Mouse (Mus musculus) myocyte (in vitro differentiated cells): ENCODE data around the gene Zfp37.

ENCODE experiments used
- CEBPB ChIP-seq: IDR thresholded peaks from 2 replicates; pipeline ENCODE4 v1.6.1; 2011; ENCODE audit warnings: mild to moderate bottlenecking, moderate library complexity; ENCODE audit not compliant: poor library complexity, insufficient read depth, severe bottlenecking
- E2F4 ChIP-seq: IDR thresholded peaks from one replicate; pipeline ENCODE4 v1.6.1; 2011; ENCODE audit warnings: mild to moderate bottlenecking, control low read depth, moderate library complexity; ENCODE audit not compliant: insufficient read depth
- MAX ChIP-seq: IDR thresholded peaks from one replicate; pipeline ENCODE4 v1.6.1; 2011; ENCODE audit warnings: low read depth, mild to moderate bottlenecking, control low read depth
- MYOD1 ChIP-seq, 3 experiments: IDR thresholded peaks; one replicate each; pipeline ENCODE4 v1.6.1; 2011; ENCODE audit warnings: control low read depth in 2 of 3, low read depth in 2 of 3, mild to moderate bottlenecking in 2 of 3, moderate library complexity in 1 of 3; ENCODE audit not compliant: insufficient read length in 2 of 3, control insufficient read depth in 1 of 3
- MYOG ChIP-seq, 3 experiments: IDR thresholded peaks; one replicate each; pipeline ENCODE4 v1.6.1; 2011; ENCODE audit warnings: control low read depth in 2 of 3, low read depth in 2 of 3, mild to moderate bottlenecking in 2 of 3; ENCODE audit not compliant: insufficient read length in 2 of 3, control insufficient read depth in 1 of 3, insufficient read depth in 1 of 3
- POLR2A ChIP-seq: IDR thresholded peaks from one replicate; pipeline ENCODE4 v1.6.1; 2011; ENCODE audit warnings: low read depth, mild to moderate bottlenecking, control low read depth, moderate library complexity; ENCODE audit not compliant: insufficient read length
- POLR2AphosphoS2 ChIP-seq: IDR thresholded peaks from one replicate; pipeline ENCODE4 v1.6.1; 2011; ENCODE audit warnings: low read depth, control low read depth; ENCODE audit not compliant: insufficient read length
- REST ChIP-seq: IDR thresholded peaks from one replicate; pipeline ENCODE4 v1.6.1; 2011; ENCODE audit warnings: mild to moderate bottlenecking, control low read depth, moderate library complexity; ENCODE audit not compliant: insufficient read depth, insufficient read length
- SRF ChIP-seq: IDR thresholded peaks from one replicate; pipeline ENCODE4 v1.6.1; 2011; ENCODE audit warnings: low read depth; ENCODE audit not compliant: control insufficient read depth, insufficient read length
- TCF12 ChIP-seq: IDR thresholded peaks from one replicate; pipeline ENCODE4 v1.6.1; 2011; ENCODE audit warnings: mild to moderate bottlenecking, control low read depth; ENCODE audit not compliant: poor library complexity, insufficient read depth, severe bottlenecking
- TCF3 ChIP-seq: IDR thresholded peaks from one replicate; pipeline ENCODE4 v1.6.1; 2011; ENCODE audit warnings: low read depth, control low read depth; ENCODE audit not compliant: insufficient read length
- USF1 ChIP-seq: IDR thresholded peaks from one replicate; pipeline ENCODE4 v1.6.1; 2011; ENCODE audit warnings: low read depth, mild to moderate bottlenecking, control low read depth, moderate library complexity

DNA sequence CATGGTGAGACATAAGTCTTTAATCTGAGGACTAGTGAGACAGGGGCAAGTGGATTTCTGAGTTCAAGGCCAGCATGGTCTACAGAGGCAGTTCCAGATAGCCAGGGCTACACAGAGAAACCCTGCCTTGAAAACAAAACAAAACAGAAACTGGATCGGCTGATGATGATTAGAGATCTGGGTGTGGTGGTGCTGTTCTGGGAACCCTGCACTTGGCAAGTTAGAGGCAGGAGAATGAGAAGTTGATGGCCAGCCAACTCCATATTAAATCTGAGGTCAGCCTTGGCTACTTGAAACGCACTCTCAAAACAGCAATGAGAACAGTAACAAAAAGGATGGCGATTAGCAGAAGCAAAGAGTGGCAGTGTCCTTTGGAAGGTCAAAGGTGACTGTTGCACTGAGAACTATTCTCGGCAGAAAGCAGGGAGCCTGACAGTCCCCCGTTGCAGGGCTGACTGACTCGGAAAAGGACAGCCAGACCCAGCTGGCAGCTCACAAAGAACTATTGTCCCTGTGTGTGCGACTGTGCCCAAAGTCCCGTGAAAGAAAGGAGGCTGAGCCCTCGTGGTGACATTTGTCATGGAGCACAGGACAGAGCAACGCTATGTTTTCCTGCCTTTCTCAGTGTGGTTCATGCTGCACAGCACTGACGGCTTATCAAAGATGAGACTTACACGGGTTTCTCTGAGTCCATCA lies 44.1 kb upstream of the Zfp37 start:
- TF ChIP-seq POLR2A (no peak), USF1 (no peak), MAX (no peak), CEBPB (no peak), POLR2AphosphoS2 (no peak), MYOG (IDR thresholded peaks at IDR 0.05; ENCODE audit: control insufficient read depth in 1 of 3, insufficient read depth in 1 of 3, insufficient read length in 2 of 3, low read depth in 2 of 3) (no peak), SRF (no peak), MYOD1 (IDR thresholded peaks at IDR 0.05; ENCODE audit: control insufficient read depth in 1 of 3, insufficient read length in 2 of 3, low read depth in 2 of 3) (no peak), TCF12 (no peak), TCF3 (no peak), E2F4 (no peak), REST (no peak)
